Mouse (Mus musculus): ENCODE data around the gene Rab3d.
"Not testable (repeated sequence)": the region's sequence is repeated elsewhere in the genome, so short reads cannot be mapped to it uniquely, and the experiment has no call there.

The Rab3d gene

DNA sequence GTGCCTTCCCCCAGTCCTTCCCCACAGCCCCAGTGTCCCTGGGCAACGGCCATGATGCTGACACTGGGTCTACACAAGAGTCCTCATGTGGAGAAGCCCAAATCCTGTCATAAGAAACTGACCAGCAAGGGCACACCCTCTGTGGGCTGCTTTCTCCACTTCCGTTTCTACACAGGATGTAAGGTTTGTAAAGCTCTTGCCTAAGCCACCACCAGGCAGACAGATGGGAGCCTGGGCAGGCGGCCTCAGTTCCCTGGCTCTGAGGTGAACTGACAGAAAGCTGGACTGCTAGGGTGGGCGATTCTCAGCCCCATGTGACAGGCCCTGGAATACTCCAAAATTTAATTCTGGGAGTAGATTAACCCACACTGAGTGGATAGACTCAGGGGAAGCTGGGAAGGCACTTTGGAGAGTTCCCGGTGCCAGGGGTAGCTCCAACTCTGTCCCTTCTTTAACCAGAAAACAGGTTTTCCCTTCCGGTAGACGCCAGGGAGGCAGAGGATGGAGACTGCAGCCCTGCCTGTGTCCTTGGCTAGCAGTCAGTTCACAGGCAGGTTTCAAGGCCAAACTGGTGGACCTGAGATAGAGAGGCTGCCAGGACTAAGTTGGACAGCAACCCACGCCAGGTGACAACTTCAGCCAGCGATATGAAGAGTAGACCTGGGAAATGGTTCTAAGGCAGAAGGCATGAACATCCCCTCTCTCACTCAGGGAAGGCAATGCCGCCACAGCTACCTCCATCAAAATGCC, 8.3 kb downstream of the Rab3d start:
- no peak for DNase-seq (ENCODE audit: low spot score in 2 of 2)

DNA sequence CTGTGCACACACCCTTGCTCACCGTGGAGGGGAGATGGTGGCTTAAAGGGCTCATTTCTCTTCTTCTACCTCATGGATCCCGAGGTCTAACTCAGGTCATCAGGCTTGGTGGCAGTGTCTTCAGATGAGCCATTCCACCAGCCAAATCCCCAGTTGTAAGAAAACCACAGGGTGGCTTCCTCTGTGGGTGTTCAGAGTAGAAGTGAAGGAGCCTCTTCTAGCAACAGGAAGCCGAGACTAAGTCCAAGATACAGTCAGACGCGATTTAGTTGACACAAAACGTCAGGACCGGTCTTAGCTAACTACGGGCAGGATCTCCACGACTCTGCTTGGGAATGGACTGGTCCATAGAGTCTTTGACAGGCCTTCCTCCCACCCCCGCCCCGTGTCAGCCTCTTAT, 9.8 kb downstream of the Rab3d start:
- DNase-seq (ENCODE audit: low spot score in 2 of 2): no peak

DNA sequence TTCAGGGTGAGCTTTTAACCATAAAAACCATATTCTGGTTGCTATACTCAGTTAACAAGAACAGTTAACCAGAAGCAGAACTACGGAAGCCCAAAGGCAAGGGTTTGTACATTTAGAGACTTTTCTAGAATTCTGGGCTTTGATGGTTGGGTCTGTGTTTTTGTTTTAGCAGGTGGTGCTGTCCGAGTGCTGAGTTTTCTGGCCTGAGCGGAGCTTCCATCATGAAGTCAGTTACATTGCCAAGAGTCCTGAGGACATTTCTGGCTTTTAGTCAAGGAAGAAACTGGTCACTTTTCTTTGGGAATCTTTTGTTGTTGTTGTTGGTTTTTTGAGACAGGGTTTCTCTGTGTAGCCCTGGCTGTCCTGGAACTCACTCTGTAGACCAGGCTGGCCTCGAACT, 14.0 kb downstream of the Rab3d start:
- no peak for DNase-seq (ENCODE audit: low spot score in 2 of 2)

DNA sequence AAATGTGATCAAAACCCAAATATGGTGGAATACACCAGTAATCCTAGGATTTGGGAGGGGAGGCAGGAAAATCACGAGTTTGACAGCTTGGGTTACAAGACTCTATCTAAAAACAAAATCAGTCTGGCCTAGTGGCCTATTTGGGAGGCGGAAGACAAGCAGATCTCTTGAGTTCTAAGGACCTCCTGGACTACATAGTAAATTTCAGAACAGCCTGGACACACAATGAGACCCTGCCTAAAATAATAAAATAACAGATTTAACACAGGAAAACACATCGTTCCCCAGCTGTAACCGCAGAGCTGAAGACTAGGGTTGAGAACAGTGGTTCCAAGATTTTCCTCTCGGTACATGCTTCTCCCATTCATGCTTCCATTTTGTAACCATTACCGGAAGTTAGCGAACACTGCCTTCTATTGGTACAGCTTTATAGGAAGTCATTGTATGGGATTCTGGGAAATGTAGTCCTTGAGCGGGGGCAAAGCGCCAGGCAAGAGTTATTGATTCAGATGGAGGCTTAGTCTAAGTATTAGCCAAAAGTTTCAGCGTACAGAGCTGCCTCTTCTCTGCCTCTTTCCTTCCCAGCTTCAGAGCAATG, 16.7 kb downstream of the Rab3d start:
- DNase-seq (ENCODE audit: low spot score in 2 of 2): peak in 1 of 2 experiments; percentile 59

DNA sequence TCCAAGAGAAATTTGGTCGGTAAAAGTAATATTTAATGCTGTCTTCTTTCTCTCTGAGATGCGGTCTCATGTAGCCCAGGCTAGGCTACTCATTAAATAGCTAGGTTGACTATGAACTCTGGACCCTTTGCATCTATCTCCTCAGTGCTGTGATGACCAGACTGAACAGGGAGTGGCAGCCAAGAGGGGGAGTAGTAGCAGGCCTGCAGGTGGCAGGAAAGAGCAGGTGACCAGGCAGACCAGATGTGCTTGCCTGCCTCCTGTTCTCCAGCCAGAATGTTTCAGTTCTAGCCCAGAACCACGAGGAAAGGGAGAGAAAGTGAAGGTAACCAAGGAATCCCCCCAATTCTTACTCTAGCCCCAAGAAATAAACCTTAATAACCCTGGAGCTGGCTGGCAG, 28.8 kb downstream of the Rab3d start:
- DNase-seq (ENCODE audit: low spot score in 2 of 2): no peak

DNA sequence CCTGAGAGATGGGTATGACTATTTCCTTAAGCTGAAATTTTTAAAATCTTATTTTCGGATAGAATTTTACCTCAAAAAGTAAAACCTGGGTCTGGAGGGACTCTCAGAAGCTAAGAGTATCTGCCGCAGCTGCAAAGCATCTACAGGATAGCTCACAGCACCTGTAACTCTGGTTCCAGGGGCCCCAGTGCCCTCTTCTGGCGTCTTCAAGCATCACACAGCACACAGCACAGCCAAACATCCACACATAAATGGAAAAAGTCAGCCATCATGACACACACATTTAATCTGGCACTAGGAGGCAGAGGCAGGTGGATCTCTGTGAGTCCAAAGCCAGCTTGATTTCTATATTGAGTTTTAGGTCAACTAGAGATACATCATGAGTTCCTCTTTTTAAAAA, 41.4 kb downstream of the Rab3d start:
- DNase-seq (ENCODE audit: low spot score in 2 of 2): no peak

DNA sequence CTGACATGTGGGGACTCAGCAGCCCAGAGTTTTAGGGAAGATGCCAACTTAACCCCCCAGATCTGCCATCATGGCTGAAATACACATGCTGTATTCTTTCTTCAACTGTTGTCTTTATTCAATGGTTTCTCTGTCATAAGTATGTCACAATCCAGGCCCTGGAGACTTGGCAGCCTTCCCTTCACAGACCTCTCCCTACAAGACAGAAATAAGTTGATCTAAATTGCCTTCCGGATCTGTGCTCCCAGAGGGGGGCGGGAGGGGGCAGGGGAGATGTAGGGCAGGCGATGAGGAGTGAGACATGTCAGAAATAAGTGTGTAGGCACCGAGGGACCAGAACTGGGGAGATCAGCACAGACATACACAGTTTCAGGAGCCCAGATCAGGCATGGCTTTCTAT, 45.8 kb downstream of the Rab3d start:
- DNase-seq (ENCODE audit: low spot score in 2 of 2): no peak

DNA sequence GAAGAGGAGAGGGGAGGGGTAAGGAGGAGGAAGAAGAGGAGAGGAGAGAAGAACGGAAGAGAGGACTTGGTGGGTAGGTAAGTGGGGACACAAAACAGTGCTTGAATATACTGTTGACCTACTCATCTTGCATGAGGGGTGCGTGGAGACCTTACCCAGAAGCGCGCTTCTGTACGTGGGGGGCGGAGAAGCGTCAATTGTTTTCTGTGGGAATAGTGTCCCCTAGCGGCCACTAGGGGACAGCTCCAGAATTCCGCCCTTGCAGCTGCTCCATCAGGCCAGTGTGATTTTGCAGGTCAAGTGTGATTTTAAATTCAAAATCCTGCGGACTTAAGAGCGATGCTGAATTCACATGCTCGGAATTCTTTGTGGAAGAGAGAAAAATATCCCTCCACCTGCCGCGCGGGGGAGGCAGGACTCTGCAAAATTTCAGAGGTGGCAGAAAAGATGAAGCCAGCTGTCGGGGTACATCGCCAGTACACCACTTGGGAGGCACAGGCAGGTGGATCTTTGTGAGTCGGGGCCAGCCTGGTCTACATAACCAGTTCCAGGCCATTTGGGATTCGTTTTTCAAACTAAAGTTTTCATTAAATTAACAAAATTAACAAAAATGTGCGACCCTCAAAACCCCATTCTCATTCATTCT, 47.0 kb downstream of the Rab3d start:
- peak in 1 of 2 experiments; percentile 49 for DNase-seq (ENCODE audit: low spot score in 2 of 2)

DNA sequence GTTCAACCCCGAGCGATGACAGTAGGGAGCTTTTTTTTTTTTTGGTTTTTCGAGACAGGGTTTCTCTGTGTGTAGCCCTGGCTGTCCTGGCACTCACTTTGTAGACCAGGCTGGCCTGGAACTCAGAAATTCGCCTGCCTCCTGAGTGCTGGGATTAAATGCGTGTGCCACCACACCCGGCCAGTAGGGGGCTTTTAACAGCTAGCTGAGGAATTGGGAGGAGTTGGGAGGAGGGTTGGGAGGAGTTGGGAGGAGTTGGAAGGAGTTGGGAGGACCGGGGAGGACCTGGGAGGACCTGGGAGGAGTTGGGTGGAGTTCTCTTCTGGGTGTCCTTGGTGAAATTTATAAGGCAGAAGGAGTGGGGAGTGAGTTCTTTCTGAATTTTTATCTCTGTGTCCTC, 48.7 kb downstream of the Rab3d start:
- peak in 1 of 2 experiments; percentile 49 for DNase-seq (ENCODE audit: low spot score in 2 of 2)

DNA sequence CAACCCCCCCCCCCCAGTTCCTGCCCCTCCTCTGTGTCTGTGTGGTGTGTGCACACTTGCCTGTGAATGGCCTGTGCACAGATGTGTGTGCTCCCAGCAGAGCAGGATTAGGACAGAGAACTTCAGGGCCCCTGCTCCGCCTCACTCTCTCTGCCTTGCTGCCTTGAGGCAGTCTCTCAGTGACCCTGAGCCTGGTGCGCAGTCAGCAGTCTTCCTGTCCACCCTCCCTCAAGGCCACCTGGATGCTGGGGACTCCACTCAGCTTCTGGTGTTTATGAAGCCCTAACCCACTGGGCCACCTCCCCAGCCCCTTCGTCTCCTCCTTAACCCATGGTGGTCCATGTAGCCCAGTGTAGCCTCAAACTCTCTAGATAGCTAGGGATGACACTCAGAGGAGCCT, 50.3 kb downstream of the Rab3d start:
- no peak for DNase-seq (ENCODE audit: low spot score in 2 of 2)

DNA sequence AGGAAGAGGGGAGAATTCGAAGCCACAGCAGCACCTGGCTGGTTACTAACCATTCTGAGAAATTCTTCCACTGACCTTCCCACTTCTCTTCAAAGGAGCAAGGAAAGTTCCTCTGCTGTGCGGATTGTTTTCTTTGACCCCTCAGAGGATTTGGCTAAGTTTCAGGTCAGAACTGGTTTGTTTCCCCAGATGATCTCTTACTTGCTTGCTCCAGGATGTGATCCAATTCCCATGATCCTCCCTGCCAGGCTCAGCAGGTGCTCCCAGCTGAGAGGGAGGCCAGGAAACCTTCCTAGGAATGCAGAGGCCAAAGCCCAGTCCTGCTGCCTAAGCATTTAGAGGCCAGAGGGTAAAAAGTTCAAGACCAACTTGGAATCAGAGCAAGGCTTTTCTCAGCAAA, 51.4 kb downstream of the Rab3d start:
- no peak for DNase-seq (ENCODE audit: low spot score in 2 of 2)

DNA sequence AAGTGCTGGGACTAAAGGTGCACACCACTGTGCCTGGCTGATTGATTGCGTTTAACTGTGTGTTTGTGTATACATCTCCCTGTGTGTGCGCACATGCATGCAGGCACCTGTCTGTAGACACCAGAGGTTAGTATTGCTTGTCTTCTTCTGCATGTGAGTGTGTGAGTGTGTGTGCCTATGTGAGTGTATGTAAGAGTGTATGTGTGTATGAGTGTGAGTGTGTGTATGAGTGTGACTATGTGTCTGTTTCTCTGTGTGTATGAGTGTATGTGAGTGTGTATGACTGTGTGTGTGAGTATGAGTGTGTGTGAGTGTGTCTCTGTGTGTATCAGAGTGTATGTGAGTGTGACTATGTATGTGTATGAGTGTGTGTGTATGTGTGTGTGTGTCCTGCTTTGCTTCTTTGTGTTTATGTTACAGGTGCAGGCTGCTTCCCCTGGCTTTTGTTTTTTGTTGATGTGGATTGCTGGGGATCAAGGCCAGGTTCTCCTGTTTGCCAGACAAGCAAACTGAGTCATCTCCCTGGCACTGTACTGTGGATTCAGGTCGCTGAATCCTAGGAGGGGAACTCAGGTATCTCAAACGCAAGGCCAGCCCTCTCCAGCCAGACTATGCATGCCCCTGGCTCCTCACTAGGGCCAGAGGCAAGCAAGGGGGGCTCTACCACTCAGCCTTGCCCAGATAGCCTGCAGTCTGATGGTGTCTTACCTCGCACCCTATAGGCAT, 52.2 kb downstream of the Rab3d start:
- no peak for DNase-seq (ENCODE audit: low spot score in 2 of 2)

DNA sequence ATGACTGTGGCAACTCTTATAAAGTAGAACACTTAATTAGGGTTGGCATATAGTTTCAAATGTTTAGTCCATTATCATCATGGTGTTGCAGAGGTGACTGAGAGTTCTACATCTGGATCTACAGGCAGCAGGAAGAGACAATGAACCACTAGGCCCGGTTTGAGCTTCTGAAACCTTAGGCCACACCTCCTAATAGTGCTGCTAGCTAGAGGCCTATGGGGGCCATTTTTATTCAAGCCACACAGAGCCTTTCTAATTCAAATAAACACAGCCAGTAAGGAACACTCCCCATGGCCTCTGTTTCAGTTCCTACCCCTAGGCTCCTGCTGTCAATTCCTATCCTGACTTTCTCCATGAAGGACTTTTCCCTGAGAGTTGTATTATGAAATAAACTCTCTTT, 55.8 kb downstream of the Rab3d start:
- no peak for DNase-seq (ENCODE audit: low spot score in 2 of 2)

DNA sequence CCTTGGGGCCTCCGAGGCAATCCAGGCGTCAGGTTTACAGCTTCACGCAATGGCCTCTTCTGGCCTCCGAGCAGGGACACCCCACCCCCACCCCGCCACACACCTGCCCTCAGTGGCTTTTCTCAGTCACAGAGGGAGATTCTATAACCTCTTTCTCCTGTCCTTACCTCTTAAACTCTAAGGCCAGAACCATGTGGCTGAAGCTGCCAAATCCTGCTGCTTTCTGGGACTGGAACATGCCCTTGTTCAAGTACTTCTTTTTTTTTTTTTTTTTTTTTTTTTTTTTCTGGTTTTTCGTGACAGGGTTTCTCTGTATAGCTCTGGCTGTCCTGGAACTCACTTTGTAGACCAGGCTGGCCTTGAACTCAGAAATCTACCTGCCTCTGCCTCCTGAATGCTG, 57.6 kb downstream of the Rab3d start:
- not testable (repeated sequence) for DNase-seq (ENCODE audit: low spot score in 2 of 2)

DNA sequence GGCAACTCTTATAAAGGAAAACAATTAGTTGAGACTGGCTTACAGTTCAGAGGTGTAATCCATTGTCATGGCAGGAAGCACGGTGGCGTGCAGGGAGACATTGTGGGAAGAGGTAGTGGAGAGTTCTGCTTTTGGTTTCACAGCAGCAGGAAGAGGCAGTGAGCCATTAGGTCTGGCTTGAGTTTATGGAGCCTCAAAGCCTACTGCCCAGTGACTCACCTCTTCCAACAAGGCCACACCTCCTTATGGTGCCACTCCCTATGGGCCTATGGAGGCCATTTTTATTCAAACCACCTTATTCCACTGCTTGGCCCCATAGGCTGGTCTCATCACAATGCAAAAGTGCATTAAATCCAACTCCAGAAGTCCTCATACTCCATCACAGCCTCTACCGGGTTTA, 58.4 kb downstream of the Rab3d start:
- DNase-seq (ENCODE audit: low spot score in 2 of 2): no peak

DNA sequence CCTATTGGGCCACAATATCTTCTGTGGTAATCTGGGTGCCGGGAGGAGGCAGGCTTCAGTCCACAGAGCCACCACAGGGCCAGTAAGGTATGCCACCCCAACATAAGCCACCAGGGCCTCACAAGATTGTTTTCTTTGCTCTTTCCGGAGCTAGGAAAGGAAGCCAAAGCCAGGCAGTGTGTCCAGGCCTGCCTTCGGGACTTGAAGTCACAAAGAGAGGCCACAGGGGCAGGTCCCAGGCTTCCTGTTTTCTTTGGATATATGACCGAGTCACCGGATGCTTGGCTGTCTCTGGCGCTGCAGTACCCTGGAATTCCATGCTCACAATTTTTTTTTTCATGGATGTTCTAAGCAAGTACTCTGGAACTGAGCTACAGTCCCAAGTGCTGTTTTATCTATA, 59.9 kb downstream of the Rab3d start:
- DNase-seq (ENCODE audit: low spot score in 2 of 2): no peak

DNA sequence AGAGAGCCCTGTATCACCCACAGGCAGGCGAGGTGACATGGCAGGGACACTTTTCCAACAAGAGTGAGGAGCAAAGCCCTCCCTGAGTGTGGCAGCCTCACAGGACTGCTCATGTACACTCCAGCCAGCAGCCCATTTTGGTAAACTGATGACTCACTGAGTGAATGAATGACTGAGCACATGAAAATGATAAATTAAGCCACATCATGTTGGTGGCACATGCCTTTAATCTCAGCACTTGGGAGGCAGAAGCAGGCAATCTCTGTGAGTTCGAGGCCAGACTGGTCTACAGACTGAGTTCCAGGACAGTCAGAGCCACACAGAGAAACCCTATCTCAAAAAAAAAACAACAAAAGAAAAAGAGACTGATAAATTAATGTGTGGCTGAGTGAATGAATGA, 60.5 kb downstream of the Rab3d start:
- no peak for DNase-seq (ENCODE audit: low spot score in 2 of 2)

Measured in cerebellum, postnatal 4 days (tissue).